19 mouse cellular contexts compared by ENCODE assay signal in genomic region chr9:99446259-99446658, GRCm38 (mm10). TPM values are rescaled to one million over a fixed set of nuclear protein-coding genes. Genes with fewer than 3 reads are reported as not detected.
"Had no signal": no experiment of that assay in that cellular context is flagged by ENCODE, and none has a peak within 500 bp of the region (broad histone marks: within the 10 kb centered on the region; RNA-seq: fewer than 3 reads in every experiment).

No protein-coding gene starts in this region.

- H3K27ac ChIP-seq: neural tube, embryonic 12.5 days; neural tube, embryonic 13.5 days; neural tube, embryonic 15.5 days; stomach, embryonic 15.5 days; stomach, postnatal 0 days had no signal

- H3K27me3 ChIP-seq: stomach, embryonic 15.5 days had no signal

- H3K4me2 ChIP-seq: neural tube, embryonic 12.5 days; neural tube, embryonic 13.5 days; neural tube, embryonic 15.5 days; stomach, embryonic 15.5 days had no signal

- DNase-seq: retina, postnatal 1 day; right cerebral cortex, adult 18-20 months; right cerebral cortex, postnatal 14 days; right cerebral cortex, postnatal 25 days; right cerebral cortex, postnatal 4 days; spleen, adult 18-20 months; thymus, adult 18-20 months; thymus, adult 2 months; thymus, postnatal 14 days; thymus, postnatal 25 days; thymus, postnatal 36 days; thymus, postnatal 4 days had no signal

- H3K4me3 ChIP-seq: neural tube, embryonic 12.5 days; neural tube, embryonic 13.5 days; neural tube, embryonic 15.5 days; stomach, embryonic 15.5 days had no signal

- H3K36me3 ChIP-seq: neural tube, embryonic 12.5 days; neural tube, embryonic 13.5 days; neural tube, embryonic 15.5 days; stomach, embryonic 15.5 days had no signal

- H3K4me1 ChIP-seq: neural tube, embryonic 12.5 days had no signal

- H3K9me3 ChIP-seq: neural tube, embryonic 12.5 days; neural tube, embryonic 13.5 days; neural tube, embryonic 15.5 days; stomach, embryonic 15.5 days had no signal

- H3K9ac ChIP-seq: neural tube, embryonic 12.5 days; neural tube, embryonic 13.5 days; neural tube, embryonic 15.5 days; stomach, embryonic 15.5 days had no signal

RNA-seq across cellular contexts. Expression of gene Nme9, which starts 5.0 kb away (rescaled TPM):
- polyA plus RNA-seq: neural tube, embryonic 12.5 days; neural tube, embryonic 13.5 days; neural tube, embryonic 14.5 days; stomach, embryonic 14.5 days; stomach, postnatal 0 days had no signal
